Mouse (Mus musculus): ENCODE measurements around the gene Rap1a.

The Rap1a gene

DNA sequence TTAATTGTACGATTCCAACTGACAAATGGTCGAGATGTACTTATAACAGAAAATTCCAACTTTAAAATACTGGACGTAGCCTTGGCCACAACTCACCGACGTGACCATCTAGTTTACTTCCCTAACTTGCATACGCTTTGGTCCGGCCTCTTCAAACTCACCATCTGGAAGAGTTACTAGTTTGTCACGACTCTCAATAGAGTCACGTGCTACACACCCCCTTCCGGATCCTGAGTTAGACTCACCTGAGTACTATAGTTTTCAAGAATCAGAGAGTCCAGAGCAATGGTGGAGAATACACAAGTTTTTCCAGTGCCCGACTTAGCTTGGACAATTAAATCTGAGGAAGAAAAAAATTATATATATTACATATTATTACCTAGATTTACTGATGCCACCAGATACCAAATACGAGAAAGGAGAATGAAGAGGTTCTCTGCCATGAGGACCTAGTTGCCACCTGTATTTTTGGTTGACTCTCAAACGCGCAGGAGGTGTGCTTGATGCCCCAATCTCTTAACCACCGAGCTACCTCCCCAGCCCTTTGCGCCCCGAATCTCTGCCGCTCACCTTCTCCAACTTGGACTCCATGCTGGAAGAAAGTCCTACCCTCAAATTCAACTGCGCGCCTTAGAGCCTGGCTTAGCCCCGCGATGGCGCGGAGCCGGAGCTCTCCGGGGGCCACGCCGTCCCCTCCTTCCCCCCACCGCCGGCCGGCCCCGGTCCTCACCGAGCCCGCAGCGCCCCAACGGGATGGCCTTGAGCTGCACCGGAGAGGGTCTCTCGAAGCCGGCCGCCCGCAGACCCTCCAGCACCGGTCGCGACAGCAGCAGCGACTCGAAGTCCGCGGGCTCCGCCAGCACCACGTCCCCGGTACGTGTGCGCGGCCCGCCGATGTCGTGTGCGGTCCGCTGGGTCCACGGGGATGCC, 114.5 kb downstream of the Rap1a start:
- DNase-seq = no peak

DNA sequence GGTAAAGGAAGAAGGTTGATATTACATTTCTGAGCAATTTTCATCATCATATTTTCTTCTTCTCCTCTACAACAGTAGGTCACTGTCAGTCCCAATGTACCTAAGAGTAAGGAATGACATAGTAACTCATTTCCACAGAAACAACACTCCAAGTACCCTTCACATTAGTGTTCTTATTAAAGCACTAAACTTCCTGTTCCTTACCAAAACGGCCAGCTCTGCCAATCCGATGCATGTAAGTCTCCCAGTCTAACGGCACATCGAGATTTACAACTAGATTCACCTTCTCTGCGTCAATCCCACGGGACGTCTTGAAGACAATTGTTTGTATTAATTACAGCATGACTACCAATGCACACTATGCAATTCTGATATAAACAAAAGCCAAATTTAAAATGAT, 120.8 kb downstream of the Rap1a start:
- no peak for DNase-seq

All from cerebellum, postnatal 14 days (tissue).